Mouse (Mus musculus): Measurements from ENCODE around the gene Ndufa13.
"Not testable (repeated sequence)": the region's sequence is repeated elsewhere in the genome, so short reads cannot be mapped to it uniquely, and the experiment has no call there.

Ndufa13 gene

DNA sequence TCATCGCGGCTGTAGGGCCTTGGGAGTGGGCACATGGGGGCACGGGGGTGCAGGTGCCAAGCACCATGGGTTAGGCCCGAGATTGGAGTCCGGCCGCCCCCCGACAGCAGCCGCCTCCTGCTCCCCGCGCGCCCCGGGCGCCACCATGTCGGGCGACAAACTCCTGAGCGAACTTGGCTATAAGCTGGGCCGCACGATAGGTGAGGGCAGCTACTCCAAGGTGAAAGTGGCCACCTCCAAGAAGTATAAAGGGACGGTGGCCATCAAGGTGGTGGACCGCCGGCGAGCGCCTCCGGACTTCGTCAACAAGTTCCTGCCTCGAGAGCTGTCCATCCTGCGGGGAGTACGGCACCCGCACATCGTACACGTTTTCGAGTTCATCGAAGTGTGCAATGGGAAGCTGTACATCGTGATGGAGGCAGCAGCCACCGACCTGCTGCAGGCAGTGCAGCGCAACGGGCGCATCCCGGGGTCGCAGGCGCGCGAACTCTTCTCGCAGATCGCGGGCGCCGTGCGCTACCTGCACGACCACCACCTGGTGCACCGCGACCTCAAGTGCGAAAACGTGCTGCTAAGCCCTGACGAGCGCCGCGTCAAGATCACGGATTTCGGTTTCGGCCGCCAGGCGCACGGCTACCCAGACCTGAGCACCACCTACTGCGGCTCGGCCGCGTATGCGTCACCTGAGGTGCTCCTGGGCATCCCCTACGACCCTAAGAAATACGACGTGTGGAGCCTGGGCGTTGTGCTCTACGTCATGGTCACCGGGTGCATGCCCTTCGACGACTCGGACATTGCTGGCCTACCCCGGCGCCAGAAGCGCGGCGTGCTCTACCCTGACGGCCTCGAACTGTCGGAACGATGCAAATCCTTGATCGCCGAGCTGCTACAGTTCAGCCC is at the start of gene Ndufa13, which contains the start of the genes Tssk6 and Yjefn3:
TSS of gene Ndufa13 (minus strand) at position 396 of the 900 bp plus-strand sequence.
TSS of gene Tssk6 (plus strand) at position 22 of the 900 bp plus-strand sequence.
TSS of gene Yjefn3 (minus strand) at position 550 of the 900 bp plus-strand sequence.
- DNase-seq (ENCODE audit: low read depth, low spot score), result no peak

DNA sequence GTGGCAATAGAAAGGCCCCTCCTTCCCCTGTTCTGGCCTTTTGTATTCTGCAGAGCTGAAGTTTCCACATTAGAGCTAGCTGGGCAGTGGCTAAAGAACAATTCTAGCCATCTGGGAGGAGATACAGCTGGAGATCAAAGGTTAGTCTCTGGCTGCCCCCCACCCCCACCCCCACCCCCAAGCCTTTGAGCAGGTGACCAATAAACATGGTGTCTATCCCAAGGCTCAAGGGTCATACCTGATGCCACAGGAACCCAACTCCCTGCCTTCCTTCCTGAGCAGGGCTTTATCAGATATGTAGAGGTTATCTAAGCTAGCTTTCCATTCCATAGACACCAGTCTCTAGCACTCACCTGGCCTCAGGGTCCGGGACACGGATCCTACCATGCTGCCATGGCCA is 47.9 kb upstream of the Ndufa13 start:
- no peak for DNase-seq (ENCODE audit: low read depth, low spot score)

DNA sequence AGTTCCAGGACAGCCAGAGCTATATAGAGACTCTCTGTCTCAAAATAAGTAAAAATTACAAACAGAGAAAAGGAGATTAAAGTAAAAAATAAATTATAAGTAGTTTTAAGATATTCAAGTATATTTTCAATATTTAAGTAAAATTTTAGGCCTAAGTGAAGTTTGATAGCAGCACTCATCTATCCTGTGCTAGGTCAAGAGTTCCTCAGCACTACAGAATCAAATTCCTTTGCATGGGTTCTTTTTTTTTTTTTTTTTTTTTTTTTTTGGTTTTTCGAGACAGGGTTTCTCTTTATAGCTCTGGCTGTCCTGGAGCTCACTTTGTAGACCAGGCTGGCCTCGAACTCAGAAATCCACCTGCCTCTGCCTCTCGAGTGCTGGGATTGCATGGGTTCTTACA is 40.1 kb upstream of the Ndufa13 start:
- DNase-seq (ENCODE audit: low read depth, low spot score), result not testable (repeated sequence)

DNA sequence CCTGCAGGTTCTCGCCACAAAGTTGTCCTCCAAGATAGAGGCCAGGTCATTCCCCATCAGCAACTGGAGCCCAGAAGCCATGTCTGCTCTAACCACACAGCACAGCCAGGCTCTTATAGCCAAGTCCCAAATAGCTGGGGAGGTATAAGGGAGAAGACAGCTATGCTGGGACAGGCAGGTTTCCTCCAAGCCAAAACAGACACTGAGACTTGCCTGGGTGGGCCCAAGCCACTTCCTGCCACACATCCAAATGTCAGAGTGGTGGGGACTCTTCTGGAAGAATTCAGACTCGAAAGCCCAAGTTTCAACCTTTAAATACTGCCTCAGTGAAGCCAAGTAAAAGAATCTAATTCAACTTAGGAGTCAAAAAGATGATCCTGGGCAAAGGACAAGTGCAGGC is 38.0 kb upstream of the Ndufa13 start:
- DNase-seq (ENCODE audit: low read depth, low spot score), result no peak

DNA sequence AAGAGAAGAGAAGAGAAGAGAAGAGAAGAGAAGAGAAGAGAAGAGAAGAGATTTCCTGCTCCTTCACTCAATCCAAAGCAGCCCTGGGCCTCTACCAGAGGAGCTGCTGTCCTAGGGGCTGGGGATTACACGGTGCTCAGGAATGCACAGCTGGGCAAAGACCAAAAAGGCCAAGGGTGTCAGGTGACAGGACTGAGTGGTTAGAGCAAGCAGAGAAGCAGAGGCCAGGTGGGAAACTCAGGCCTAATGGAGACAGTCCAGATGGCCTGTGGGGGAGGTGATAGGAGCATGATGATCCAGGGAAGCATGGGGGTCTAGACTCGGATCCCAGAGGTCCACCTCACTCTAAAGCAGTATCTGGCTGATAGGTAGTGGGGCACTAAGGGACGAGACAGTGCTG is 37.3 kb upstream of the Ndufa13 start:
- DNase-seq (ENCODE audit: low read depth, low spot score), result no peak

DNA sequence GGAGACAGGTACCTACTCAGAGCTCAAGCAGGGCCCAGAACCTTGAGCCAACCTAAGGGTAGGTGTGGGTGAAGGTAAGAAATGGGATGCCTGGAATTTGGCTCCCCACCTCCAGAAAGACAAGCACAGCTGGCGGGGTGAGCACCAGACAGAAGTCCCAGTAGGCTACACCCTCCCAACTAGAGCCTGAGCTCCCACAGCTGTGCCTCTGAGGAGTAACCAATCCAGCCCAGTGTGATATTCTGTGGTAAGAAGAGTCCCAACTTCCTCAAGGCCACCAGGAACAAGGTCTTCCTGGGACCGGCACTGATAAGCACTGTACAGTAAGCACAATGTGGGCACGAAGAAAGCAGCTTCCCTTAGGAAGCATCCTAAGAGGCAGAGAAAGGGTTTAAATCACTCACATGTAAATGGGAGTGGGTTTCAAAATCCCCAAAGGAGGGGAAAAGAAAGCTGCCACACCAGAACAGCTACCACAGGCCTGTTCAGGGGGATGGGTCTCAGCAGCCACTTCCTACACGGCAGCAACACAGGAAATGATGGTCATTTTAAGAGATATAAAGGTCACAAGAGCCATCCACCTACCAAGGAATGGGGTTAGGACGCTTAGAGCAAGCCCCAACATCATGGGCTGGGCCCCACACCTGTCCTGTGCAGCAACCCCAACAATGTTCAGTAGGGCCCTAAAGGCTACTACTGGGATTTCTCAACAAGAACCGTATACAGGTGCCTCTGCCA is 36.1 kb upstream of the Ndufa13 start:
- DNase-seq (ENCODE audit: low read depth, low spot score), result no peak

DNA sequence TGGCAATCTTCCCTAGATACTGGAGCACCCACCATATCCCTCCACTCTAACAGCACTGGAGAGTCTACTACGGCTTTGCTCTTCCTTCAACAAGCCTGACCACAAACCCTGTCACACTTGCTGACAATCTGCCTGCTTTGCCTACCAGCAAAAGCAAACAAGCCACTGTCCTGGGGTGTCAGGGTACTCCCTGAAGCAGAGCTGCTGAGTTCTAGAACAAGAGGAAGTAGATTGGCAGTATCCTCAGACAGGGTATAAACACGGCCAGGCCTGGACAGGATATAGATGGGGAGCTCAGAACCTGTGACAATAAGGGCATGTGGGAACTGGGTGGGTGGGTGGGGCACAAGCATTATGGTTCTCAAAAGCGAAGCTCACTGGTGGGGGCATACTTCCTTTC is 35.1 kb upstream of the Ndufa13 start:
- DNase-seq (ENCODE audit: low read depth, low spot score), result no peak

DNA sequence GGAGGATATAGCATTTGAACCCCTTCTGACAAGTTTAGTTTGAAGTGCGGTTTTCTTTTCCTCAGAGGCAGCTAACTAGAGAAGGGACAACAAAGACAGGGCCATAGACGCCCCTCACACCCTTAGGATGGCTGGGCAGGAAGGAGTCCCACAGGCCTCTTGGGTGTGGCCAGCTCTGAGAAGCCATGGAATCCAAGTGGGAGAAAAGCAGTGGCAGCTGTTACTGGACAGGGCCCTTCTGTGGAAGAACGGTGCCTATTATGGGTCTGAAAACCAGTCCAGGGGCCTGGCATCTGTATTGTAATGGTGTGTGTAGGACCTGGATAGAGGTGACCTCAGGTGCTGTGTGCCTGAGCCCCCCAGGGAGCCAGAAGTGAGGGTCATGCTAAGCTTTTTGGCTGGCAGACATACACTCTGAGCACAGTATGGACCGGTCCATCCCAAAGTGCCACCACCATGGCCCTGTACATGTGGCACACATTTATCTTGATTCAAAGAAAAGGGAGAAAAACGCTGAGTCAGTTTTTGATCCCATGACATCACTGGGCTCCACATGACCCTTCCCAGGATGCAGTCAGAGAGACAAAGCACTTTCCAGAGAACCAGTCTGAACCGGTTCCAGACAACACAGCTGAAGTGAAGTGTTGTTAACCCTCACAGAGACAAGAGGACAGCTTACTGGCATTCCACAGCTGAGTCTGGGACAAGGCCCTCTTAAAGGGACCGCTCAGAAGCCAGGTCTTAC is 33.9 kb upstream of the Ndufa13 start:
- DNase-seq (ENCODE audit: low read depth, low spot score), result peak; percentile 58

DNA sequence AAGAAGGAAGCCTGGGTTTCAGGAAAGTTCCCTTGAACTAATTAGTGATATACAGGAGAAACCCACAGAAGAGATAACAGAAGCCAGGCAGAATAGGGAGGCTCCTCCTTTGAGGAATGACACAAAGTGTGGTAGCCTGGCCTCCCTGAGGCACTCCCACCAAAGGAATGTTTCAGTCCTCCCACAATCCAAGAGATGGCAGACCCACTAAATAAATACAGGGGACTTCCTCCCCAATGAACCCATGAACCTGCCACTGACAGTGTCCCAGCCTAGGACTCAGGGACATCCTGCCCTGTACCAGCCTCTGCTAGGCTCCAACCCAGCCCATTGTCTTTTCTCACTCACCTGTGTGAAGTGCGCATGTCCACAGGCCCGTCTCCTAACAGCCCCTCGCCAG is 33.1 kb upstream of the Ndufa13 start:
- DNase-seq (ENCODE audit: low read depth, low spot score), result no peak

DNA sequence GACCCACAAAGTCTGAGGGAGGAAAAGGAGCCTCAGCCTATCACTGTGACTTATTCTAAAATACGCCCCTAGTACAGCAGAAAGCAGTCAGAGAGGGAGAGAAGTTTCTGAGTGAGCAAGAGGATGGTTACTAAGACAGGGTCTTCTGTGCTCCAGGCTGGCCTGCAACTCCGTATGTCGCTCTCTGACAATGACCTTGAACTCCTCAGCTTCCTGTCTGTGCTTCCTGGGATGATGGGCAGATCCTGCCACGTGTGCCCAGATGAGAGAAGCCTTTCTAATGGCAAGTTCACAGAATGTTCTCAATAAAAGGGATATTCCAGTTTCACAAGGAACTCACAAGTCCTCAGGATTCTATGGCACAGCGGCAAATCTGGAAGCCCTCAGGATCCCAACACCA is 32.2 kb upstream of the Ndufa13 start:
- no peak for DNase-seq (ENCODE audit: low read depth, low spot score)

DNA sequence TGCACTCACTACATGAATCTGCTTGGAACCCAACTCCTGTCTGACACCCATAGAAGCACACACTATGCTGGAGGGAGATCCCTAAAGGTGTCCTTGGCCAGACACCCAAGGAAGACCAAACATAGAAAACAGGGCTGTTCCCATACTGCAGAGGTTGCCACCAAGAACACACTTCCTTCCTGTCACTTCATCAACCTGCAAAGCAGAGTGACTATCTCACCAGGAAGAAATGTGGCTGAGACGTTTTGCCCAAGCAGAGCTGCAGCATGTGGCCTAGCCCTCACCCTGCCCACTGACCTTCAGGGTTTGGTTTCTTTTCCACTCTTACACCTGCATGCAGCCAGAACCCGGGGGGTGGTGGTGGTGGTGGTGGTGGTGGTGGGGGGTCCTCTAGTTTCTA is 31.5 kb upstream of the Ndufa13 start:
- DNase-seq (ENCODE audit: low read depth, low spot score), result no peak

DNA sequence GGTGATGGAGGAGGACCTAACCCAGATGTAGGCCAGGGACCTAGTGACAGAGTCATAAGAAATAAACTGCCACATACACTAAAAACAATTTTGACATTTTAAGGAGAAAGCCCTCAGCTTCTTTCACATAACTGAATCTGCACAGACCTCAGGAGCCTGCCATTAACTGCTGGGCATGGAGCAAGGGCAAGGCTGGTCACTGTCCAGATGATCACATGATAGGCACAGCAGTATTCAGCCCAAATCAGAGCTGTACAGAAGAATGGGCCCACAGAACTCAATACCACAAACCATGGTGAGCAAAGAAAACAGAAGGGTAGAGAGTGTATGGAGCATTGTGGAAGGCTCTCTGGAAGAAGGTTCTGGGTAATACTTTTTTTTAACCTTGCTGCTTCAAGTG is 24.5 kb upstream of the Ndufa13 start:
- DNase-seq (ENCODE audit: low read depth, low spot score), result no peak

DNA sequence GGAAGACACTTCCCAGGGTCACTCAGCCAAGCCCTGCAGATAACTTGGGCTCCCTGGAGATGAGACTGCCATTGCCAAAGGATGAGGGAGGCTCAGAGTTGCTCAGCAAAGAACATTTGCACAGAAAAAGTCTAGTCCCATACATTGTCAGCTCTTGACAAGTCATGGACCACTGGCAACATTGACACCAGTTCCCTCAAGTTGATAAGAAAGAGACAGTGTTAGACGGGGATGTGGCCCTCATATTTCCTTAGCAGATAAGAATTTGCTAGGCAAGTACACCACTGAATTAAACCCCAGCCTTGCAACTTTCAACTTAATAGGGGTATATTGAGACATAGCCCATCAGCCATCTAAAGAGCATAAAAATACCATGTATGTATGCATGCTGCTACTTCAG is 21.6 kb upstream of the Ndufa13 start:
- DNase-seq (ENCODE audit: low read depth, low spot score), result no peak

DNA sequence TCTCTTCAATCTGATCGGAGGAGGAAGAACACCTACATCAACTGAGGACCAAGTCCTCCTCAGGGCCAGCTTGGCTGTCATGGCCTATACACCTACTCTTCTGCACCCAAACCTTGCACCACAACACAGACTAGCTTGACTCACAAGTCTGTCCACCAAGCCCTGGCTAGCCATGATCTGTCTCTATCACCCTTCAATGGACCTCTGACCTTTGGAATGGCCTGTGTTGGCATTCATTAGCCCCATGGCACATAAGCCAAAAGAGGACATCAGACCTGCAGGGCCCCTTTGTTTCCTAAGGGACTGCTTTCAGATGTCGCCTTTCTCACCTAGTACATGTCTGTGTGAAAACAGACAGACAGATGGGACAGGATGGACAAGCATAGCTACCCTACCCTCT is 18.8 kb upstream of the Ndufa13 start:
- DNase-seq (ENCODE audit: low read depth, low spot score), result no peak

DNA sequence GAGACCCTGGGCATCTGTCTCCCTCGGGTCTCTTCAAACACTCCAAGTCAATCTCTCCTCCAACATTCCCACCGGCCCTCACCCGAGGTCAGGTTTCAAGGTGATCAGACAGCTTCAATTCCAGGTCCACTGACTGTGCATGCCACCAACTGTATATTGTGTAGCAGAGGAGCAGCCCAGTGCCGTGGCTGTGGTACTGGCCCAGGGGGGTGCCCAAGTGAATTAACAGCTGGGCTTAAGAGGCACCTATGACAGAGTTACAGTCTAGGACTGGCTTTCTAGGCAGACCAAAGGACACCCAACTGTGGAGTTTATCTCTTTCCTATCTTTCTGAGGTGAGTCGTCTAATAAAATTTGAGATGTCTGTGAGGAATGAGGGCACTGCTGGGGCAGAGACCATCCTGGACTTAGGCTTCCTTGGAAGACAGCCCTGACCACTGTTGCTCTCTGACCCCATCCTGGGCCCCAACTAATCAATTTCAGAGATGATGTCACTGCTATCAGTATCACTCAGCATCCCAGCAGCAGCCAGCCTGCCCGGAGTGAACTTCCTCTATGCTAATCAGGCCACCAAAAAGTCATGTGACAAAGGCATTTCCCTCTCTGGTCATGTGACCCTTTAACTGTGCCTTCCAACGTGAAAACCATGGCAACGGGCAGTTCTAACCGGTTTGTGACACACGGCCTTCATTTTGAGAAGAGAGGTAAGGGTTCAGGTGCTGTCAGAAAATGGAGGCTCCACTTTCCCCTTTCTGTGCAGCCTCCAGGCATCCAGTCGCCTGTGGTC is 17.7 kb upstream of the Ndufa13 start:
- peak; percentile 33 for DNase-seq (ENCODE audit: low read depth, low spot score)

DNA sequence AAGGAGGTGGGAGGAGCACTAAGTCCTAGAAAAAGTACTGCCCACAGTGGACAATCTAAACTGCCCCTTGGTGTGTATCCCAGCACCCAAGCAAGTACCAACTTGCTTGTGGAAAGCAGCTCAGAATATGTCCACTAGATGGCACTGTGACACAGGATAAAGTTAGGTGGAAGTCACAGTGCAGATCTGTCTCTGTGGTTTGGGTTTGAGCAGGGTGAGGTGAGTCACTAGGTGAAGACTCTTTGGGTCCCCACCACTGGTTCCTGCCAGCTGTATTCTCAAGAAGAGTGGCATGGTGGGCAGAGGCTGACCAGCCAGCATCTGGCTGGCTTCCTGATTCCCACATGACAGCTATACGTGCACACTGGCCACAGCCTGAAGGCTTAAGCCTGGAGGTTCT is 16.7 kb upstream of the Ndufa13 start:
- peak; percentile 81 for DNase-seq (ENCODE audit: low read depth, low spot score)

DNA sequence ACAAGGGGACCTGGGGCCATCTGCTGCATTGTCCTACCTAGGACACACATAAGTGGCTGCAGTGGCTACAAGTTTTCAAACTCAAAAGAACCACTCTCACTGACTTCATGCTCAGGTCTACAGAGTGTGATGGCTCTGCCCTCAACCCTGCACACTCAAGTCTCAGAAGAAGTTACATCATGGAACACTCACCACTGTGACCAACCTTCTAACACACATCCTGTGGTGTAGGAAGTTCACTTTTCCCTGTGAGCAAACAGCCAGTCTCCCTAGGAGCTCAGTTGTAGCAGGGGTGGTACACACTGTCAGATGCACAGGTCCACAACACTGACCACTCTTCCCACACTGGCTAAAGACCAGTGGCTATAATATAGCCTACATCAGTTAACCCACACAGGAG is 16.1 kb upstream of the Ndufa13 start:
- no peak for DNase-seq (ENCODE audit: low read depth, low spot score)

DNA sequence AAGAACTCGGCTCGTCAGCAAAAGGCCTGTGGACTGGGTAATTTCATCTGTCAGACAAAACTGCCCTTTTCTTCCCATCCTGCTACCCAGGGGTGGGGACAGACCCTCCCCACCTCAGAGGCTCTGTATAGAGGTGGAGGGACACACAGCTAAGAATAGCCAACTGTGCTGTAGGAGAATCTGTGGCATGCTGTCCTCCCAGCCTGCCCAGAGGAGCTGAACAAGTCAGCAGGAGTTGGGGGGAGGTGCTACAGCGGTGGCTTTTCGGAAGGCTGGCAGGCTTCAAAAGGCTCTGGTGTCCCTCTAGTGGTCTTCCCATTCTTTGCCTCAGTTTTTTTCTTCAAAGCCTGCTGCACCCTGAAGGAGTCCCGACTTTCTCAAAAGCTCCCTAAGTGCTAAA is 13.4 kb upstream of the Ndufa13 start:
- DNase-seq (ENCODE audit: low read depth, low spot score), result peak; percentile 50

DNA sequence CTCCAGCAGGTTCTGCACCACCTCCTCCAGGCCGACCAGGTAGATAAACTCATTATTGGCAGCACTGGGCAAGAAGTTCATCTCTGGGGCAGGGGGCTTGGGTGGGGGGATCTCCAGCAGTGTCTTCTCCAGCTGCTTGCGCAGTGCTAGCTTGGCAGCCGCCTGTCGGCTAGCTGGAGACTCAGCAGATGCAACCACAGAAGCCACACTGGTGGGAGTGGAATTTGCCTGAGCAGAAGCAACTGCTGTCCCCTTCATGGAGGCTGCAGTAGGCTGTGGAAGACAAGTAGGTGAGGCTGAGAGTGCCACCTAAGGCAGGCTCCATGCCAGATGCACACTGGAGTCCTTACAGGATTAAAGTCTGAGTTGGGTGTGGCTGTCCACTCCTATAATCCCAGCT is 12.2 kb upstream of the Ndufa13 start:
- no peak for DNase-seq (ENCODE audit: low read depth, low spot score)

DNA sequence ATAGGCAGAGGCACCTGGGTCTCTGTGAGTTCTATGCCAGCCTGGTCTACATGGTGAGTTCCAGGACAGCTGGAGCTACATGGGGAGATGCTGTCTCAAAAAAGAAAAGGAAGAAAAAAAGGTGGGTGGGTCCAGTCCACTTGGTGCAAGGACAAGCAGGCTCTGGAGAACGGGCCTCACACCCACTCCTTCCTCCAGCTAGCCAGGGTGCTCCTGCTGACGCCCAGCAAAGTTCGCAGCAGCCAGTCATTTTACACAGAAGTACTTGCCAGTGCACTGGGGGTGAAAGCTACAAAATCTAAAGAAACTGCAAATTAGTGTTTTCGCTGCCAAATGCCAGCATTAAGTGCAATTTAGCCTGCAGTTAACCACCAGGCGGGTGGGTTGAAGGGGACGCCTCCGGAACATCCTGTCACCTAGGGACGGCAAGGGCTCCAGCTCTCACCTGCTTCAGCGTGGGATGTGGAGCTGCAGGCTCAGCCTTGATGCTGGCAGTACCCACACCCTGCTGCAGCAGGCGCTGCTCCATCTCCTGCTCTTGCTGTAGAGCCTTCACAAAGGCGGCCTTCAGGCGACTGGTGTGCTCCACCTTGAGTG is 10.2 kb upstream of the Ndufa13 start:
- DNase-seq (ENCODE audit: low read depth, low spot score), result peak; percentile 75

DNA sequence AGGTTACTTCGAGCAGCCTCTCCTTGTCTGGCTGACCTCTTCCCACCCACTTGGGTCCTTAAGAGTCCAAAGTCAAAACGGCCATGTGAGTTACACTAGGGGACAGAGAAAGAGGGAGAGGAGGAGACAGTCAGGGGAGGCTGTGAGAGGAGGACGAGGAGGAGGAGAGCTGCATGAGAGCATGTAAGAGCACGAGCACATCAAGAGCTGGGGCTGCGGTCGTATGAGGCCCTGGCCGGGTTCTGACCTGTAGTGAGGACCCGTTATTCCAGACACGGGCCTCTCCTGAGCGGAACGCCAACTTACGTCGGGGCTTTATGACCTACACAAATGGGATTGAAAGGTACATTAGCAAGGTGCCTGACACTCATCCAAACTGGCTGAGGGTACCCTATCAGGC is 9.6 kb upstream of the Ndufa13 start:
- no peak for DNase-seq (ENCODE audit: low read depth, low spot score)
